Mouse (Mus musculus) lung, embryonic 14.5 days (tissue): ENCODE data around the gene Srrm2. TPM values are rescaled to one million over a fixed set of nuclear protein-coding genes. Genes with fewer than 3 reads are reported as not detected.
A peak's percentile ranks its signal among the peaks of the same experiment; 100 is the strongest.

ENCODE experiments used
- ATAC-seq: fragments of 200-750 bp; cut with Nextera tagmentation; 2 replicates; pipeline ENCODE4 v1.8.0; 2017; ENCODE audit warnings: mild to moderate bottlenecking, moderate TSS enrichment, moderate library complexity; ENCODE audit not compliant: insufficient read depth
- DNase-seq: peaks from one replicate; pipeline ENCODE4 v3.0.0-alpha.2; 2015
- H3K27ac ChIP-seq: fragments of 300-500 bp; sonication (generic); 2 replicates; pipeline ENCODE4 v1.5.1; 2014; ENCODE audit warnings: low read depth, mild to moderate bottlenecking, moderate library complexity
- H3K27me3 ChIP-seq: fragments of 300-500 bp; sonication (generic); 2 replicates; pipeline ENCODE4 v1.6.1; 2014; ENCODE audit warnings: low read length, control low read depth; ENCODE audit not compliant: insufficient read depth
- H3K36me3 ChIP-seq: fragments of 300-500 bp; sonication (generic); 2 replicates; pipeline ENCODE4 v1.6.1; 2014; ENCODE audit warnings: control low read depth; ENCODE audit not compliant: insufficient read depth
- H3K4me1 ChIP-seq: fragments of 300-500 bp; sonication (generic); 2 replicates; pipeline ENCODE4 v1.6.1; 2014; ENCODE audit warnings: antibody characterized with exemption, control low read depth; ENCODE audit not compliant: insufficient read depth
- H3K4me2 ChIP-seq: fragments of 300-500 bp; sonication (generic); 2 replicates; pipeline ENCODE4 v1.6.1; 2014; ENCODE audit warnings: mild to moderate bottlenecking
- H3K4me3 ChIP-seq: fragments of 300-500 bp; sonication (generic); 2 replicates; pipeline ENCODE4 v1.5.1; 2014; ENCODE audit warnings: low read depth, low read length
- H3K9ac ChIP-seq: fragments of 300-500 bp; sonication (generic); 2 replicates; pipeline ENCODE4 v1.6.1; 2014
- H3K9me3 ChIP-seq: fragments of 300-500 bp; sonication (generic); 2 replicates; pipeline ENCODE4 v1.6.1; 2016; ENCODE audit warnings: low read depth, low read length, control low read depth
- CTCF ChIP-seq: IDR thresholded peaks from 2 replicates; pipeline ENCODE4 v1.5.1; 2016; ENCODE audit warnings: antibody characterized with exemption, low read depth
- WGBS: fragments of 180-500 bp; shearing (Covaris S2); extraction: QIAGEN DNeasy Blood & Tissue Kit; methylation state at CpG from one replicate; pipeline ENCODE4 v1.1.7; 2014; 5-methylcytosine and 5-hydroxymethylcytosine counted together
- polyA plus RNA-seq: library from polyadenylated mRNA; unstranded; fragments of >200 nt; fragmentation: Nextera tagmentation; extraction: Ambion mirVana; gene quantifications from 2 replicates; pipeline ENCODE4 v1.2.1, GENCODE M21; 2014

Gene Srrm2
- polyA plus RNA-seq, 1 experiment from 2014 or later: 491 TPM

DNA sequence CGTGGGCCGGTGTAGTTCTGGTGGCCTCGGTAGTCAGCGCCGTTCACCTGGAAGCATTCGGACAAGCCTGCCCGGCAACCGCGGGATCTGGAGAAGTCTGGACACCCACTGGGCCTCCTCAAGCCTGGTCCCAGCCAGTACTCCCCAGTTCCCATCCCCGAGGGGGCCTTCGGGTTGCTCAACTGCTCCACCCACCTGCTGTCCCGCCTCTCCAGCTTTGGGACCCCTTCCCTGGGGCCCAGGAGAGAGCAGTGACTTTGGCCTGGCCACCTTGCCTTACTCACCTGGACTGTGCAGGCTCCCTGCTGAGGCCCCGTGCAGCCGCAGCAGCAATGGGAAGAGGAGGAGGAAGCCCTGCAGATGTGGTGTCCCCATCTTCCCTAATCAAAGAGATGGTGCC lies 45.7 kb upstream of the Srrm2 start:
- Histone ChIP-seq H3K27me3 (peaks cover 75% of the 10 kb centered on the region), H3K4me3 (no peak overlapping the region), H3K4me1 (peaks cover 8% of the 10 kb centered on the region; the same call in 1 of the 2 replicates), H3K27ac (no peak overlapping the region), H3K4me2 (peak overlapping the region; percentile 57; the same call in 1 of the 2 replicates), H3K9me3 (no peaks in the 10 kb centered on the region), H3K9ac (no peak overlapping the region), H3K36me3 (no peaks in the 10 kb centered on the region)
- TF ChIP-seq CTCF: no peak
- ATAC-seq: no peak
- 2% methylated on average over 14 of the region's 14 CpGs for WGBS
- DNase-seq: no peak

DNA sequence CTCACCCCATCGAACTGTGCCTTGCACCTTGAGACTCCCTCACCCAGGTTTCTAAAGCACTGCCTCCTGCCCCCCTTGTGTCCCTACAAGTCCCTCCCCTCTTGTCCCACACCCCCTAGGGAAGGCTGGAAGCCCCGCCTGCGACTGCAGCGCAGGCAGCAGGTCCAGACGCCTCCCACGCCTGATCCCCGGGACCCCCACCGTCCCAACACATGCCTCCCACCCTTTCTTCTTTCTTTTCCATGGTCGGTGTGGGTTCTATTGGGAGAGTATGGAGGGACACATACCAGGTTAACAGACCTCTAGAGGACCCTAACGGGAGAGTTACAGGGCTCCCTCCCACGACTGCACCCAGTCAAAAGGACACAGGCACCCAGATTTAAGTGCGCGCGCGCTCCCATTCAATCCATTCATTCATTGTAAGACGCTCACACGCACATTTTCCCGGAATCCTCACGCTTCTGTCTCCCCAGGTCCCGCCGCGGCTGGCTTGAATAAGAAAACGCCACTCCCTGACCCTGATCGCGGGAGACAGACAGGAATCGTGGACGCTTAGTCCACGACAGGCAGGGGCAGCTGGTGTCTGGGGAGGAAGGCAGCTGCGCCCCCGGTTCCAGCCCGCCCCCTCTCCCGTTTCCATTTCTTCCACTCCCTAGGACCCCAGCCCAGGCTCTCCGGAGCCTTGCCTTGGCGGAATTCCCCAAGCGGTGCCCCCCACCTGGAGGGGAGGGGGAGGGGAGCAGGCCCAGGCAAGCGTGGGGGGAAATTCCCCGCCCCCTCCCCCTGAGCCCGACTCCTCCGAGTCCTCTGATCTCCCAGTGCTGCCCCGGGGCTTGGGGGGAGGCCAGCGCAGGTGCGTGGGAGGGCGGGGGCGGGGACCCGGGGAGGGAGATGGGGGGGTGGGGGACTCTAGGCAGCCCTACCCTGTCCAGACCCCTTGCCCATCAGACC lies 44.8 kb upstream of the Srrm2 start, which contains the start of gene Kremen2:
Gene Kremen2 (minus strand): TSS at position 533 of the 951 bp plus-strand sequence.
- Histone ChIP-seq H3K4me2 (peak within 1 kb of the TSS; percentile 57), H3K36me3 (no peaks in the 10 kb centered on the region), H3K27me3 (peaks cover 74% of the 10 kb centered on the region), H3K27ac (no peak within 1 kb of the TSS), H3K9me3 (no peaks in the 10 kb centered on the region), H3K4me1 (peaks cover 6% of the 10 kb centered on the region; the same call in 1 of the 2 replicates), H3K4me3 (peak within 1 kb of the TSS; percentile 26), H3K9ac (peak within 1 kb of the TSS; percentile 36; the same call in 1 of the 2 replicates)
- WGBS: under 1% methylated on average over 45 of the region's 45 CpGs
- ATAC-seq (no peak), DNase-seq (peak; percentile 22)
- TF ChIP-seq CTCF: no peak

DNA sequence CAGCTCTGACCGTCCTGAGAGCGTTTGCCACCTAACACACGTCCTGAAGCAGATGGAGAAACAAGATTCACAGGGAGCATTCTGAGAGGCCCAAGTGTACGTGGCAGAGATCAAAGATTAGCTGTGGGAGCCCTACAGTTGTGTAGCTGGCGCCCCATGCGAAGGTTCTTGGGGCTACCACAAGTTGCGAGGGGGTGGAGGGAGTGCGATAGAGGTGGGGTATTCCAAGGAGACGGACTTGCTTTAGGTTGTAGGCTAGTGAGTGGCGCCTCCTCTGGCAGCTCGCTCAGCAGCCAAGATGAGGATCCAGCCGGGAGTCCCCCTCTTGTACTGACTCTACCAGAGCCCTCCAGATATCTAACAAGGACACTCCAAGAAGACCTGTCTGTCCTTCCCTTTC lies 44.0 kb upstream of the Srrm2 start:
- H3K36me3 ChIP-seq: no peaks in the 10 kb centered on the region; the same call in 1 of the 2 replicates
- ATAC-seq (no peak), DNase-seq (peak; percentile 27)
- peaks cover 4% of the 10 kb centered on the region; the same call in 1 of the 2 replicates for H3K4me1 ChIP-seq
- H3K9ac ChIP-seq: no peak overlapping the region
- H3K27ac ChIP-seq: no peak overlapping the region
- WGBS: 3% methylated on average over 12 of the region's 12 CpGs
- H3K4me3 ChIP-seq: peak overlapping the region; percentile 26; the same call in 1 of the 2 replicates
- H3K9me3 ChIP-seq: no peaks in the 10 kb centered on the region
- H3K4me2 ChIP-seq: peak overlapping the region; percentile 57
- H3K27me3 ChIP-seq: peaks cover 67% of the 10 kb centered on the region
- peak; percentile 35 for TF ChIP-seq CTCF

GRCm38 (mm10) chr17:23746767-23747166 lies 43.6 kb upstream of the Srrm2 start:
- H3K4me1 ChIP-seq: peaks cover 4% of the 10 kb centered on the region; the same call in 1 of the 2 replicates
- H3K4me3 ChIP-seq: no peak overlapping the region
- ATAC-seq (no peak), DNase-seq (no peak)
- no peak; the same call in 1 of the 2 replicates for TF ChIP-seq CTCF
- peaks cover 63% of the 10 kb centered on the region for H3K27me3 ChIP-seq
- peaks cover 1% of the 10 kb centered on the region; the same call in 1 of the 2 replicates for H3K36me3 ChIP-seq
- WGBS: 71% methylated on average over 3 of the region's 3 CpGs
- no peak overlapping the region for H3K27ac ChIP-seq
- H3K9ac ChIP-seq: no peak overlapping the region
- no peak overlapping the region for H3K4me2 ChIP-seq
- no peaks in the 10 kb centered on the region for H3K9me3 ChIP-seq

- H3K27me3 ChIP-seq: peaks cover 56% of the 10 kb centered on the region
- DNase-seq (no peak), ATAC-seq (no peak)
- H3K27ac ChIP-seq: no peak overlapping the region
- H3K4me1 ChIP-seq: peaks cover 4% of the 10 kb centered on the region; the same call in 1 of the 2 replicates
- no peak overlapping the region for H3K4me2 ChIP-seq
- no peak overlapping the region for H3K4me3 ChIP-seq
- H3K36me3 ChIP-seq: peaks cover 8% of the 10 kb centered on the region
- no peaks in the 10 kb centered on the region for H3K9me3 ChIP-seq
- no peak for TF ChIP-seq CTCF
- WGBS: 75% methylated on average over 3 of the region's 3 CpGs
- H3K9ac ChIP-seq: no peak overlapping the region
Measured at GRCm38 (mm10) chr17:23747471-23747870, 42.9 kb upstream of the Srrm2 start.

- peaks cover 50% of the 10 kb centered on the region for H3K27me3 ChIP-seq
- peaks cover 4% of the 10 kb centered on the region; the same call in 1 of the 2 replicates for H3K4me1 ChIP-seq
- H3K4me3 ChIP-seq: no peak overlapping the region
- 14% methylated on average over 6 of the region's 6 CpGs for WGBS
- no peak overlapping the region for H3K27ac ChIP-seq
- H3K4me2 ChIP-seq: no peak overlapping the region
- no peak for TF ChIP-seq CTCF
- ATAC-seq (no peak), DNase-seq (no peak)
- peaks cover 14% of the 10 kb centered on the region for H3K36me3 ChIP-seq
- no peaks in the 10 kb centered on the region for H3K9me3 ChIP-seq
- H3K9ac ChIP-seq: no peak overlapping the region
Measured at GRCm38 (mm10) chr17:23748026-23748425, 42.3 kb upstream of the Srrm2 start.
